Mouse (Mus musculus): ENCODE data around the gene Rrn3. TPM values are rescaled to one million over a fixed set of nuclear protein-coding genes. Genes with fewer than 3 reads are reported as not detected.
"Not testable (repeated sequence)": the region's sequence is repeated elsewhere in the genome, so short reads cannot be mapped to it uniquely, and the experiment has no call there.

Gene Rrn3
- polyA plus RNA-seq, 1 experiment from 2014 or later, result 83.0 TPM

- H3K9me3 ChIP-seq; H3K4me2 ChIP-seq (replicated peaks); H3K4me1 ChIP-seq; H3K9ac ChIP-seq; H3K4me3 ChIP-seq; H3K27ac ChIP-seq; ATAC-seq (ENCODE audit: insufficient number of reproducible peaks, insufficient read depth, low FRiP score, low TSS enrichment); H3K27me3 ChIP-seq: not testable (repeated sequence)
- peaks cover 90% of the 10 kb centered on the region for H3K36me3 ChIP-seq
- WGBS, result 91% methylated on average over 2 of the region's 2 CpGs
Measured at GRCm38 (mm10) chr16:13793441-13793840, 12.9 kb downstream of the Rrn3 start.

GRCm38 (mm10) chr16:13796746-13797175 is 16.3 kb downstream of the Rrn3 start:
- Histone ChIP-seq H3K4me2 (replicated peaks) (no peak overlapping the region), H3K36me3 (peaks cover 88% of the 10 kb centered on the region), H3K4me3 (no peak overlapping the region), H3K27me3 (no peaks in the 10 kb centered on the region), H3K4me1 (no peaks in the 10 kb centered on the region), H3K9me3 (no peaks in the 10 kb centered on the region), H3K9ac (no peak overlapping the region), H3K27ac (no peak overlapping the region)
- 90% methylated on average over 5 of the region's 5 CpGs for WGBS
- no peak for ATAC-seq (ENCODE audit: insufficient number of reproducible peaks, insufficient read depth, low FRiP score, low TSS enrichment)

- 93% methylated on average over 4 of the region's 4 CpGs for WGBS
- Histone ChIP-seq H3K9ac (no peak overlapping the region), H3K4me3 (no peak overlapping the region), H3K36me3 (peaks cover 84% of the 10 kb centered on the region), H3K4me1 (no peaks in the 10 kb centered on the region), H3K4me2 (replicated peaks) (no peak overlapping the region), H3K27ac (no peak overlapping the region), H3K27me3 (no peaks in the 10 kb centered on the region), H3K9me3 (no peaks in the 10 kb centered on the region)
- ATAC-seq (ENCODE audit: insufficient number of reproducible peaks, insufficient read depth, low FRiP score, low TSS enrichment), result no peak
Measured at GRCm38 (mm10) chr16:13801231-13801630, 20.7 kb downstream of the Rrn3 start.

- Histone ChIP-seq H3K9me3 (no peaks in the 10 kb centered on the region), H3K4me3 (no peak overlapping the region), H3K27me3 (no peaks in the 10 kb centered on the region), H3K9ac (no peak overlapping the region), H3K4me2 (replicated peaks) (no peak overlapping the region), H3K36me3 (peaks cover 78% of the 10 kb centered on the region), H3K4me1 (no peaks in the 10 kb centered on the region), H3K27ac (no peak overlapping the region)
- ATAC-seq (ENCODE audit: insufficient number of reproducible peaks, insufficient read depth, low FRiP score, low TSS enrichment), result no peak
- whole genome bisulfite sequencing, result 87% methylated on average over 5 of the region's 5 CpGs
Measured at GRCm38 (mm10) chr16:13804666-13805065, 24.2 kb downstream of the Rrn3 start.

GRCm38 (mm10) chr16:13807616-13808015 is 27.1 kb downstream of the Rrn3 start:
- no peaks in the 10 kb centered on the region for H3K27me3 ChIP-seq
- H3K36me3 ChIP-seq, result peaks cover 85% of the 10 kb centered on the region
- no peak overlapping the region for H3K9ac ChIP-seq
- ATAC-seq (ENCODE audit: insufficient number of reproducible peaks, insufficient read depth, low FRiP score, low TSS enrichment), result no peak
- H3K4me3 ChIP-seq, result no peak overlapping the region
- H3K4me2 ChIP-seq (replicated peaks), result no peak overlapping the region
- H3K4me1 ChIP-seq, result no peaks in the 10 kb centered on the region
- 94% methylated on average over 4 of the region's 4 CpGs for WGBS
- H3K27ac ChIP-seq, result no peak overlapping the region
- H3K9me3 ChIP-seq, result no peaks in the 10 kb centered on the region

- ATAC-seq (ENCODE audit: insufficient number of reproducible peaks, insufficient read depth, low FRiP score, low TSS enrichment), result no peak
- no peak overlapping the region for H3K27ac ChIP-seq
Measured at GRCm38 (mm10) chr16:13808410-13808809, 27.9 kb downstream of the Rrn3 start.

GRCm38 (mm10) chr16:13812152-13812551 is 31.6 kb downstream of the Rrn3 start:
- H3K4me2 ChIP-seq (replicated peaks), result no peak overlapping the region
- no peaks in the 10 kb centered on the region for H3K9me3 ChIP-seq
- no peaks in the 10 kb centered on the region for H3K27me3 ChIP-seq
- H3K27ac ChIP-seq, result no peak overlapping the region
- peaks cover 80% of the 10 kb centered on the region for H3K36me3 ChIP-seq
- ATAC-seq (ENCODE audit: insufficient number of reproducible peaks, insufficient read depth, low FRiP score, low TSS enrichment), result no peak
- H3K4me3 ChIP-seq, result no peak overlapping the region
- H3K4me1 ChIP-seq, result no peaks in the 10 kb centered on the region
- WGBS, result 88% methylated on average over 6 of the region's 6 CpGs
- H3K9ac ChIP-seq, result no peak overlapping the region

More at GRCm38 (mm10) chr16:13808410-13808809, 27.9 kb downstream of the Rrn3 start:
- WGBS, result 74% methylated on average over 7 of the region's 7 CpGs
- H3K4me3 ChIP-seq, result no peak overlapping the region
- H3K36me3 ChIP-seq, result peaks cover 88% of the 10 kb centered on the region
- no peak overlapping the region for H3K4me2 ChIP-seq (replicated peaks)
- no peak overlapping the region for H3K9ac ChIP-seq
- no peaks in the 10 kb centered on the region for H3K27me3 ChIP-seq
- no peaks in the 10 kb centered on the region for H3K4me1 ChIP-seq
- H3K9me3 ChIP-seq, result no peaks in the 10 kb centered on the region

GRCm38 (mm10) chr16:13813200-13813599 is 32.7 kb downstream of the Rrn3 start:
- H3K36me3 ChIP-seq, result peaks cover 78% of the 10 kb centered on the region
- 90% methylated on average over 3 of the region's 3 CpGs for WGBS
- no peak overlapping the region for H3K27ac ChIP-seq
- no peak for ATAC-seq (ENCODE audit: insufficient number of reproducible peaks, insufficient read depth, low FRiP score, low TSS enrichment)
- no peak overlapping the region for H3K4me2 ChIP-seq (replicated peaks)
- H3K27me3 ChIP-seq, result no peaks in the 10 kb centered on the region
- no peak overlapping the region for H3K4me3 ChIP-seq
- 0 out of 2 replicates have a peak, but pooled peaks cover 2% of the 10 kb centered on the region for H3K4me1 ChIP-seq
- H3K9ac ChIP-seq, result no peak overlapping the region
- no peaks in the 10 kb centered on the region for H3K9me3 ChIP-seq

- H3K27ac ChIP-seq, result peak within 1 kb of the TSS; percentile 97
- peak within 1 kb of the TSS; percentile 78 for H3K9ac ChIP-seq
- H3K4me1 ChIP-seq, result peaks cover 17% of the 10 kb centered on the region
- ATAC-seq (ENCODE audit: insufficient number of reproducible peaks, insufficient read depth, low FRiP score, low TSS enrichment), result peak; percentile 97
- H3K9me3 ChIP-seq, result no peaks in the 10 kb centered on the region
- WGBS, result under 1% methylated on average over 58 of the region's 58 CpGs
- H3K27me3 ChIP-seq, result no peaks in the 10 kb centered on the region
- H3K4me3 ChIP-seq, result peak within 1 kb of the TSS; percentile 81
- peaks cover 29% of the 10 kb centered on the region for H3K36me3 ChIP-seq
- H3K4me2 ChIP-seq (replicated peaks), result peak within 1 kb of the TSS; percentile 67
Measured at GRCm38 (mm10) chr16:13818560-13819393, 38.3 kb downstream of the Rrn3 start, which contains the start of gene Ntan1. Gene Ntan1 (plus strand): TSS chr16:13818845.

- H3K27me3 ChIP-seq, result no peaks in the 10 kb centered on the region
- H3K4me2 ChIP-seq (replicated peaks), result peak overlapping the region; percentile 67
- WGBS, result under 1% methylated on average over 36 of the region's 36 CpGs
- ATAC-seq (ENCODE audit: insufficient number of reproducible peaks, insufficient read depth, low FRiP score, low TSS enrichment), result peak; percentile 61; the same call in 1 of the 2 replicates
- peaks cover 17% of the 10 kb centered on the region for H3K4me1 ChIP-seq
- H3K27ac ChIP-seq, result peak overlapping the region; percentile 97
- H3K9ac ChIP-seq, result peak overlapping the region; percentile 78
- H3K4me3 ChIP-seq, result peak overlapping the region; percentile 81
- peaks cover 26% of the 10 kb centered on the region for H3K36me3 ChIP-seq
- no peaks in the 10 kb centered on the region for H3K9me3 ChIP-seq
Measured at GRCm38 (mm10) chr16:13819394-13819743, 38.9 kb downstream of the Rrn3 start.

GRCm38 (mm10) chr16:13819806-13820500 is 39.4 kb downstream of the Rrn3 start:
- Histone ChIP-seq H3K4me3 (peak overlapping the region; percentile 81), H3K4me1 (peaks cover 17% of the 10 kb centered on the region), H3K36me3 (peaks cover 22% of the 10 kb centered on the region), H3K4me2 (replicated peaks) (peak overlapping the region; percentile 67), H3K27me3 (no peaks in the 10 kb centered on the region), H3K27ac (peak overlapping the region; percentile 97; the same call in 1 of the 2 replicates), H3K9me3 (no peaks in the 10 kb centered on the region), H3K9ac (peak overlapping the region; percentile 78)
- WGBS, result 41% methylated on average over 12 of the region's 12 CpGs
- ATAC-seq (ENCODE audit: insufficient number of reproducible peaks, insufficient read depth, low FRiP score, low TSS enrichment), result no peak

GRCm38 (mm10) chr16:13820771-13821170 is 40.3 kb downstream of the Rrn3 start:
- peak overlapping the region; percentile 67; the same call in 1 of the 2 replicates for H3K4me2 ChIP-seq (replicated peaks)
- H3K4me1 ChIP-seq, result peaks cover 20% of the 10 kb centered on the region
- peak overlapping the region; percentile 81; the same call in 1 of the 2 replicates for H3K4me3 ChIP-seq
- no peak overlapping the region for H3K27ac ChIP-seq
- 98% methylated on average over 5 of the region's 5 CpGs for WGBS
- no peaks in the 10 kb centered on the region for H3K9me3 ChIP-seq
- ATAC-seq (ENCODE audit: insufficient number of reproducible peaks, insufficient read depth, low FRiP score, low TSS enrichment), result no peak
- H3K9ac ChIP-seq, result no peak overlapping the region
- peaks cover 13% of the 10 kb centered on the region for H3K36me3 ChIP-seq
- H3K27me3 ChIP-seq, result no peaks in the 10 kb centered on the region

Measured in embryonic facial prominence, embryonic 12.5 days (tissue).